Mouse (Mus musculus) CH12.LX (cell line): Measurements from ENCODE around the gene Soat1. TPM values are rescaled to one million over a fixed set of nuclear protein-coding genes. Genes with fewer than 3 reads are reported as not detected.

Experiments
- DNase-seq: peaks from one replicate; pipeline ENCODE4 v3.0.0-alpha.2; 2013; ENCODE audit errors: extremely low read depth
- H3K27ac ChIP-seq: 2 replicates; pipeline ENCODE4 v1.5.1; 2012; ENCODE audit warnings: low read depth, mild to moderate bottlenecking, control low read depth, moderate library complexity; ENCODE audit not compliant: insufficient read depth
- H3K27me3 ChIP-seq: replicated peaks from 2 replicates; pipeline ENCODE3; 2012; ENCODE audit warnings: inconsistent platforms
- H3K36me3 ChIP-seq, 2 experiments: replicated peaks in 1 of 2; 2 replicates each; pipeline versions ENCODE3 to v1.6.1; 2012; ENCODE audit warnings: inconsistent platforms in 1 of 2, low read length in 1 of 2, mild to moderate bottlenecking in 1 of 2, mixed read lengths in 1 of 2, moderate library complexity in 1 of 2; ENCODE audit not compliant: control insufficient read depth in 1 of 2, insufficient read depth in 1 of 2
- H3K4me1 ChIP-seq, 2 experiments: 2 replicates each; pipeline ENCODE4 v1.6.1; 2012; ENCODE audit warnings: inconsistent platforms in 1 of 2, moderate library complexity in 1 of 2; ENCODE audit not compliant: insufficient read depth in 2 of 2, control insufficient read depth in 1 of 2
- H3K4me2 ChIP-seq: 2 replicates; pipeline ENCODE4 v1.6.1; 2012; ENCODE audit warnings: low read depth, mild to moderate bottlenecking, control low read depth; ENCODE audit not compliant: poor library complexity, insufficient read depth, severe bottlenecking
- H3K4me3 ChIP-seq, 3 experiments: fragments of 150-350 bp in 1 of 3; sonication (generic) in 1 of 3; replicated peaks in 1 of 3; 2 replicates each; pipeline versions ENCODE3 to v1.5.1; 2011 to 2012; ENCODE audit warnings: low read depth in 2 of 3, low read length in 2 of 3, mild to moderate bottlenecking in 2 of 3, moderate library complexity in 2 of 3, control low read depth in 1 of 3, improper control_type of control experiment in 1 of 3, inconsistent platforms in 1 of 3, mixed read lengths in 1 of 3; ENCODE audit not compliant: poor library complexity in 1 of 3
- H3K79me2 ChIP-seq: replicated peaks from 2 replicates; pipeline ENCODE4 v1.6.1; 2012; ENCODE audit warnings: mild to moderate bottlenecking, moderate library complexity; ENCODE audit not compliant: control insufficient read depth, poor library complexity, insufficient read depth, severe bottlenecking; ENCODE audit errors: extremely low read depth
- H3K9ac ChIP-seq: 2 replicates; pipeline ENCODE4 v1.6.1; 2012; ENCODE audit warnings: low read depth, mild to moderate bottlenecking, control low read depth, moderate library complexity; ENCODE audit not compliant: insufficient read depth
- H3K9me3 ChIP-seq: replicated peaks from 2 replicates; pipeline ENCODE3; 2012; ENCODE audit warnings: low read length, inconsistent platforms, mixed read lengths
- CHD1 ChIP-seq: IDR thresholded peaks from 2 replicates; pipeline ENCODE4 v1.6.1; 2012; ENCODE audit warnings: low read depth, low read length, improper control_type of control experiment, inconsistent platforms
- CTCF ChIP-seq, 2 experiments: IDR thresholded peaks in 1 of 2; conservative IDR thresholded peaks in 1 of 2; 2 replicates each; pipeline ENCODE4 v1.5.1; 2011 to 2012; ENCODE audit warnings: low read depth in 2 of 2, low read length in 2 of 2, improper control_type of control experiment in 1 of 2, inconsistent platforms in 1 of 2, mild to moderate bottlenecking in 1 of 2, moderate library complexity in 1 of 2
- E2F4 ChIP-seq: IDR thresholded peaks from 2 replicates; pipeline ENCODE4 v1.6.1; 2011; ENCODE audit warnings: low read depth, low read length, improper control_type of control experiment; ENCODE audit not compliant: insufficient replicate concordance
- ETS1 ChIP-seq: conservative IDR thresholded peaks from 2 replicates; pipeline ENCODE4 v1.6.1; 2012; ENCODE audit warnings: low read depth, mild to moderate bottlenecking, inconsistent platforms, low read length, improper control_type of control experiment, moderate library complexity
- IRF4 ChIP-seq: IDR thresholded peaks from 2 replicates; pipeline ENCODE4 v1.6.1; 2014; ENCODE audit warnings: low read depth, mild to moderate bottlenecking, inconsistent platforms, low read length, improper control_type of control experiment
- JUN ChIP-seq: IDR thresholded peaks from 2 replicates; pipeline ENCODE4 v1.6.1; 2011; ENCODE audit warnings: low read depth, mild to moderate bottlenecking, low read length, improper control_type of control experiment, moderate library complexity; ENCODE audit not compliant: insufficient read depth
- JUND ChIP-seq: conservative IDR thresholded peaks from 2 replicates; pipeline ENCODE4 v1.6.1; 2011; ENCODE audit warnings: low read depth, low read length, improper control_type of control experiment
- MAZ ChIP-seq: IDR thresholded peaks from 2 replicates; pipeline ENCODE4 v1.6.1; 2012; ENCODE audit warnings: low read depth, mild to moderate bottlenecking, inconsistent platforms, low read length, improper control_type of control experiment, moderate library complexity
- MXI1 ChIP-seq: IDR thresholded peaks from 2 replicates; pipeline ENCODE4 v1.6.1; 2011; ENCODE audit warnings: mild to moderate bottlenecking, low read depth, low read length, improper control_type of control experiment
- NELFE ChIP-seq: IDR thresholded peaks from 2 replicates; pipeline ENCODE4 v1.6.1; 2011; ENCODE audit warnings: low read depth, low read length, improper control_type of control experiment
- NRF1 ChIP-seq: IDR thresholded peaks from 2 replicates; pipeline ENCODE4 v1.6.1; 2014; ENCODE audit warnings: low read depth, mild to moderate bottlenecking, inconsistent platforms, low read length, improper control_type of control experiment, moderate library complexity
- POLR2A ChIP-seq: IDR thresholded peaks from 2 replicates; pipeline ENCODE4 v1.6.1; 2011; ENCODE audit warnings: low read depth, mild to moderate bottlenecking, improper control_type of control experiment, low read length
- POLR2AphosphoS2 ChIP-seq: IDR thresholded peaks from 2 replicates; pipeline ENCODE4 v1.6.1; 2011; ENCODE audit warnings: low read depth, low read length, improper control_type of control experiment
- TBP ChIP-seq: conservative IDR thresholded peaks from 2 replicates; pipeline ENCODE4 v1.6.1; 2011; ENCODE audit warnings: low read depth, low read length, improper control_type of control experiment
- ZKSCAN1 ChIP-seq: IDR thresholded peaks from 2 replicates; pipeline ENCODE4 v1.6.1; 2012; ENCODE audit warnings: low read depth, inconsistent platforms, low read length, improper control_type of control experiment, borderline replicate concordance
- ZMIZ1 ChIP-seq: IDR thresholded peaks from 2 replicates; pipeline ENCODE4 v1.6.1; 2012; ENCODE audit warnings: low read depth, mild to moderate bottlenecking, inconsistent platforms, low read length, improper control_type of control experiment
- ZNF384 ChIP-seq: IDR thresholded peaks from 2 replicates; pipeline ENCODE4 v1.6.1; 2012; ENCODE audit warnings: low read depth, low read length, improper control_type of control experiment, inconsistent platforms
- dilution Hi-C: fragments of 300-500 bp; cut with MboI; formaldehyde crosslinking; loops from 2 replicates; pipeline ENCODE4 v1.14.3; 2020; ENCODE audit warnings: low sequenced_read_pairs; ENCODE audit not compliant: extremely low pct_unique_long_range_greater_than_20kb, extremely low pct_ligation_motif_present
- in situ Hi-C: fragments of 300-500 bp; cut with MboI; formaldehyde crosslinking; loops from 3 replicates; pipeline ENCODE4 v1.14.3; 2019; ENCODE audit warnings: low sequenced_read_pairs, low pct_ligation_motif_present, low pct_unique_long_range_greater_than_20kb, mixed read lengths
- polyA plus RNA-seq: library from polyadenylated mRNA; unstranded; fragments of >175 nt; gene quantifications from 2 replicates; pipeline ENCODE4 v1.2.1, GENCODE M21; 2012; ENCODE audit warnings: low read depth; ENCODE audit not compliant: insufficient read length
- total RNA-seq, 2 experiments: library from RNA; depleted of rRNA; stranded (reverse); fragments of 300-350 nt in 1 of 2; fragments of >200 nt in 1 of 2; gene quantifications; 2 replicates each; pipeline ENCODE4 v1.2.3; 2012 to 2014

Gene Soat1
- total and polyA plus RNA-seq, 3 experiments: 8.6 to 13.5 (median 10.3) TPM

GRCm38 (mm10) chr1:156507753-156508152, 33.6 kb upstream of the Soat1 start:
- H3K9ac ChIP-seq: no peak overlapping the region
- no peak for DNase-seq

GRCm38 (mm10) chr1:156505901-156506300, 31.8 kb upstream of the Soat1 start:
- Histone ChIP-seq H3K27me3 (no peaks in the 10 kb centered on the region), H3K79me2 (no peaks in the 10 kb centered on the region), H3K4me3 (no peak overlapping the region), H3K4me1 (no peaks in the 10 kb centered on the region), H3K9ac (no peak overlapping the region), H3K9me3 (peaks cover 4% of the 10 kb centered on the region), H3K36me3 (no peaks in the 10 kb centered on the region), H3K4me2 (no peak overlapping the region), H3K27ac (no peak overlapping the region)
- no peak for DNase-seq
- dilution Hi-C loops (no loop called here), in situ Hi-C loops (no loop called here)
- no peak for TF ChIP-seq CHD1

More at GRCm38 (mm10) chr1:156507753-156508152, 33.6 kb upstream of the Soat1 start:
- Histone ChIP-seq H3K27ac (no peak overlapping the region), H3K36me3 (no peaks in the 10 kb centered on the region), H3K4me1 (no peaks in the 10 kb centered on the region), H3K4me3 (no peak overlapping the region), H3K4me2 (no peak overlapping the region)
- dilution Hi-C loops: no loop called here
- TF ChIP-seq POLR2A: no peak
- no peak for TF ChIP-seq TBP
- no peak for TF ChIP-seq MXI1
- no peak for TF ChIP-seq POLR2AphosphoS2
- TF ChIP-seq IRF4: no peak
- no peak for TF ChIP-seq NELFE
- no peak for TF ChIP-seq E2F4
- no peak for TF ChIP-seq NRF1
- no peak for TF ChIP-seq MAZ
- TF ChIP-seq JUND: no peak
- no peak for TF ChIP-seq ZKSCAN1
- TF ChIP-seq ZMIZ1: no peak
- TF ChIP-seq, all 38 proteins: peak for 0
- no peaks in the 10 kb centered on the region for H3K79me2 ChIP-seq
- in situ Hi-C loops: no loop called here
- H3K27me3 ChIP-seq: no peaks in the 10 kb centered on the region
- peaks cover 4% of the 10 kb centered on the region for H3K9me3 ChIP-seq

GRCm38 (mm10) chr1:156504945-156505523, 30.9 kb upstream of the Soat1 start:
- Histone ChIP-seq H3K4me1 (no peaks in the 10 kb centered on the region), H3K27ac (no peak overlapping the region), H3K4me3 (no peak overlapping the region), H3K27me3 (no peaks in the 10 kb centered on the region), H3K36me3 (no peaks in the 10 kb centered on the region), H3K9ac (no peak overlapping the region), H3K79me2 (no peaks in the 10 kb centered on the region), H3K4me2 (no peak overlapping the region), H3K9me3 (peaks cover 4% of the 10 kb centered on the region)
- in situ Hi-C loops: no loop called here
- DNase-seq: no peak
- TF ChIP-seq CTCF (conservative IDR thresholded peaks at IDR 0.05 in 1 of 2, IDR thresholded peaks at IDR 0.05 in 1 of 2; ENCODE audit: low read depth in 2 of 2, low read length in 2 of 2) (peak; percentile 22 to 34; a peak in 2 of 4 replicates), ETS1 (no peak), JUN (no peak), ZNF384 (no peak), POLR2A (no peak)
- dilution Hi-C loops: no loop called here
